Mouse (Mus musculus) hindbrain, embryonic 14.5 days (tissue): ENCODE results near the gene Urah. TPM values are rescaled to one million over a fixed set of nuclear protein-coding genes. Genes with fewer than 3 reads are reported as not detected.
A peak's percentile ranks its signal among the peaks of the same experiment; 100 is the strongest.

Experiments used
- ATAC-seq: fragments of 200-750 bp; cut with Nextera tagmentation; 2 replicates; pipeline ENCODE4 v1.8.0; 2017; ENCODE audit warnings: moderate number of reproducible peaks, mild to moderate bottlenecking, moderate TSS enrichment, moderate library complexity; ENCODE audit not compliant: low FRiP score
- DNase-seq: peaks from one replicate; pipeline ENCODE4 v3.0.0-alpha.2; 2015; ENCODE audit warnings: low spot score
- H3K27ac ChIP-seq: fragments of 300-500 bp; sonication (generic); 2 replicates; pipeline ENCODE4 v1.5.1; 2014; ENCODE audit warnings: mild to moderate bottlenecking, moderate library complexity
- H3K27me3 ChIP-seq: fragments of 300-500 bp; sonication (generic); 2 replicates; pipeline ENCODE4 v1.6.1; 2014; ENCODE audit warnings: mild to moderate bottlenecking, low read length, mixed read lengths; ENCODE audit not compliant: control insufficient read depth, insufficient read depth
- H3K36me3 ChIP-seq: fragments of 300-500 bp; sonication (generic); replicated peaks from 2 replicates; pipeline ENCODE4 v1.6.1; 2014; ENCODE audit not compliant: control insufficient read depth, insufficient read depth
- H3K4me1 ChIP-seq: fragments of 300-500 bp; sonication (generic); replicated peaks from 2 replicates; pipeline ENCODE4 v1.6.1; 2014; ENCODE audit warnings: antibody characterized with exemption, low read length, mixed read lengths; ENCODE audit not compliant: control insufficient read depth, insufficient read depth
- H3K4me2 ChIP-seq: fragments of 300-500 bp; sonication (generic); replicated peaks from 2 replicates; pipeline ENCODE4 v1.6.1; 2014; ENCODE audit warnings: mild to moderate bottlenecking, moderate library complexity
- H3K4me3 ChIP-seq: fragments of 300-500 bp; sonication (generic); replicated peaks from 2 replicates; pipeline ENCODE4 v1.5.1; 2014; ENCODE audit warnings: mild to moderate bottlenecking, low read length
- H3K9ac ChIP-seq: fragments of 300-500 bp; sonication (generic); 2 replicates; pipeline ENCODE4 v1.6.1; 2014
- H3K9me3 ChIP-seq: fragments of 300-500 bp; sonication (generic); 2 replicates; pipeline ENCODE4 v1.6.1; 2016; ENCODE audit warnings: low read length; ENCODE audit not compliant: control insufficient read depth
- WGBS: fragments of 180-500 bp; shearing (Covaris S2); extraction: QIAGEN DNeasy Blood & Tissue Kit; methylation state at CpG from one replicate; pipeline ENCODE4 v1.1.7; 2014; 5-methylcytosine and 5-hydroxymethylcytosine counted together
- polyA plus RNA-seq: library from polyadenylated mRNA; unstranded; fragments of >200 nt; fragmentation: Nextera tagmentation; extraction: Ambion mirVana; gene quantifications from 2 replicates; pipeline ENCODE4 v1.2.1, GENCODE M21; 2014

Gene Urah
- polyA plus RNA-seq: 0.31 TPM in 1 of 2 replicates, not detected in the other

GRCm38 (mm10) chr7:140834968-140835757, at the start of gene Urah:
Gene Urah (plus strand): TSS chr7:140835018.
- Histone ChIP-seq H3K4me2 (no peak within 1 kb of the TSS), H3K36me3 (no peaks in the 10 kb centered on the region), H3K27me3 (no peaks in the 10 kb centered on the region), H3K4me3 (no peak within 1 kb of the TSS), H3K4me1 (no peaks in the 10 kb centered on the region), H3K9ac (no peak within 1 kb of the TSS), H3K9me3 (no peaks in the 10 kb centered on the region), H3K27ac (no peak within 1 kb of the TSS)
- WGBS: 58% methylated on average over 20 of the region's 20 CpGs
- ATAC-seq (no peak), DNase-seq (no peak)

GRCm38 (mm10) chr7:140787406-140788052, 47.3 kb upstream of the Urah start, which contains the start of gene Syce1:
Gene Syce1 (minus strand): TSS chr7:140787852.
- Histone ChIP-seq H3K27me3 (no peaks in the 10 kb centered on the region), H3K27ac (no peak within 1 kb of the TSS), H3K4me2 (no peak within 1 kb of the TSS), H3K36me3 (no peaks in the 10 kb centered on the region), H3K4me1 (no peaks in the 10 kb centered on the region), H3K4me3 (no peak within 1 kb of the TSS), H3K9me3 (no peaks in the 10 kb centered on the region), H3K9ac (no peak within 1 kb of the TSS)
- 85% methylated on average over 33 of the region's 33 CpGs for WGBS
- DNase-seq (no peak), ATAC-seq (no peak)

GRCm38 (mm10) chr7:140788053-140788435, 46.8 kb upstream of the Urah start:
- WGBS: 87% methylated on average over 7 of the region's 7 CpGs

GRCm38 (mm10) chr7:140793541-140793940, 41.3 kb upstream of the Urah start:
- Histone ChIP-seq H3K36me3 (no peaks in the 10 kb centered on the region), H3K9ac (no peak overlapping the region), H3K27ac (no peak overlapping the region), H3K9me3 (no peaks in the 10 kb centered on the region), H3K4me2 (no peak overlapping the region), H3K4me3 (no peak overlapping the region), H3K4me1 (no peaks in the 10 kb centered on the region), H3K27me3 (no peaks in the 10 kb centered on the region)
- ATAC-seq: no peak
- no peak for DNase-seq
- 85% methylated on average over 4 of the region's 4 CpGs for whole genome bisulfite sequencing

More at GRCm38 (mm10) chr7:140788053-140788435, 46.8 kb upstream of the Urah start:
- Histone ChIP-seq H3K4me1 (no peaks in the 10 kb centered on the region), H3K36me3 (no peaks in the 10 kb centered on the region), H3K9ac (no peak overlapping the region), H3K9me3 (no peaks in the 10 kb centered on the region), H3K4me2 (no peak overlapping the region), H3K27ac (no peak overlapping the region), H3K27me3 (no peaks in the 10 kb centered on the region), H3K4me3 (no peak overlapping the region)
- DNase-seq: no peak
- no peak for ATAC-seq

GRCm38 (mm10) chr7:140797619-140798018, 37.2 kb upstream of the Urah start:
- Histone ChIP-seq H3K27me3 (no peaks in the 10 kb centered on the region), H3K4me3 (no peak overlapping the region), H3K4me1 (no peaks in the 10 kb centered on the region), H3K9me3 (no peaks in the 10 kb centered on the region), H3K36me3 (no peaks in the 10 kb centered on the region), H3K27ac (no peak overlapping the region), H3K4me2 (no peak overlapping the region), H3K9ac (no peak overlapping the region)
- DNase-seq (no peak), ATAC-seq (no peak)
- WGBS: 94% methylated on average over 3 of the region's 3 CpGs

- H3K27me3 ChIP-seq: no peaks in the 10 kb centered on the region
- no peak overlapping the region for H3K4me3 ChIP-seq
- H3K9ac ChIP-seq: no peak overlapping the region
- H3K4me1 ChIP-seq: no peaks in the 10 kb centered on the region
- no peaks in the 10 kb centered on the region for H3K36me3 ChIP-seq
- ATAC-seq: no peak
- no peaks in the 10 kb centered on the region for H3K9me3 ChIP-seq
- 79% methylated on average over 2 of the region's 2 CpGs for WGBS
- H3K27ac ChIP-seq: no peak overlapping the region
- no peak overlapping the region for H3K4me2 ChIP-seq
- DNase-seq: no peak
Measured at GRCm38 (mm10) chr7:140798212-140798611, 36.6 kb upstream of the Urah start.

GRCm38 (mm10) chr7:140802629-140803028, 32.2 kb upstream of the Urah start:
- Histone ChIP-seq H3K36me3 (no peaks in the 10 kb centered on the region; the same call in 1 of the 2 replicates), H3K27me3 (no peaks in the 10 kb centered on the region), H3K4me1 (no peaks in the 10 kb centered on the region), H3K9ac (no peak overlapping the region), H3K9me3 (no peaks in the 10 kb centered on the region), H3K4me2 (no peak overlapping the region), H3K4me3 (no peak overlapping the region), H3K27ac (no peak overlapping the region)
- no peak for ATAC-seq
- DNase-seq: no peak
- 69% methylated on average over 6 of the region's 6 CpGs for WGBS

GRCm38 (mm10) chr7:140805704-140806103, 29.1 kb upstream of the Urah start:
- Histone ChIP-seq H3K4me2 (no peak overlapping the region), H3K27me3 (no peaks in the 10 kb centered on the region), H3K9me3 (no peaks in the 10 kb centered on the region), H3K4me3 (no peak overlapping the region), H3K27ac (no peak overlapping the region), H3K36me3 (peaks cover 12% of the 10 kb centered on the region), H3K9ac (no peak overlapping the region), H3K4me1 (no peaks in the 10 kb centered on the region)
- ATAC-seq (peak; percentile 14; the same call in 1 of the 2 replicates), DNase-seq (no peak)
- WGBS: 18% methylated on average over 1 of the region's 1 CpGs

- H3K36me3 ChIP-seq: peaks cover 41% of the 10 kb centered on the region
- H3K4me1 ChIP-seq: no peaks in the 10 kb centered on the region
- H3K4me3 ChIP-seq: no peak overlapping the region
- WGBS: 94% methylated on average over 6 of the region's 6 CpGs
- ATAC-seq (no peak), DNase-seq (no peak)
- H3K4me2 ChIP-seq: no peak overlapping the region
- no peak overlapping the region for H3K27ac ChIP-seq
- H3K9me3 ChIP-seq: no peaks in the 10 kb centered on the region
- H3K9ac ChIP-seq: no peak overlapping the region
- H3K27me3 ChIP-seq: no peaks in the 10 kb centered on the region
Measured at GRCm38 (mm10) chr7:140810496-140810895, 24.3 kb upstream of the Urah start.
